ENCODE assay signal across 19 mouse cellular contexts in genomic region chr6:145352705-145353104, GRCm38 (mm10).
"Had no signal": no experiment of that assay in that cellular context is flagged by ENCODE, and none has a peak within 500 bp of the region (broad histone marks: within the 10 kb centered on the region; RNA-seq: fewer than 3 reads in every experiment).

No protein-coding gene starts in this region.

- H3K9ac ChIP-seq: liver, embryonic 13.5 days; lung, embryonic 14.5 days; midbrain, embryonic 12.5 days; neural tube, embryonic 13.5 days; neural tube, embryonic 15.5 days had no signal

- H3K4me1 ChIP-seq: neural tube, embryonic 13.5 days; neural tube, embryonic 15.5 days had no signal

- ATAC-seq: midbrain, embryonic 16.5 days had no signal

- H3K27ac ChIP-seq: midbrain, embryonic 10.5 days; midbrain, embryonic 12.5 days; neural tube, embryonic 13.5 days; neural tube, embryonic 15.5 days had no signal

- H3K4me2 ChIP-seq: liver, embryonic 13.5 days; lung, embryonic 14.5 days; midbrain, embryonic 12.5 days; neural tube, embryonic 13.5 days; neural tube, embryonic 15.5 days had no signal

- H3K4me3 ChIP-seq: liver, embryonic 13.5 days; midbrain, embryonic 10.5 days; midbrain, embryonic 12.5 days; myocyte; neural tube, embryonic 13.5 days; neural tube, embryonic 15.5 days had no signal

- DNase-seq: liver, embryonic 13.5 days; lung, adult 18-20 months; lung, embryonic 14.5 days; lung, postnatal 10 days; lung, postnatal 4 days; midbrain, embryonic 14.5 days; right cerebral cortex, adult 18-20 months; right cerebral cortex, postnatal 25 days; right cerebral cortex, postnatal 4 days; spleen, adult 18-20 months; thymus, adult 18-20 months; thymus, postnatal 14 days; thymus, postnatal 36 days had no signal

- H3K27me3 ChIP-seq: liver, embryonic 13.5 days; midbrain, embryonic 12.5 days; neural tube, embryonic 13.5 days; neural tube, embryonic 15.5 days had no signal

- H3K36me3 ChIP-seq: liver, embryonic 13.5 days; midbrain, embryonic 10.5 days; midbrain, embryonic 12.5 days; neural tube, embryonic 13.5 days; neural tube, embryonic 15.5 days had no signal

- H3K9me3 ChIP-seq: liver, embryonic 13.5 days; midbrain, embryonic 12.5 days; neural tube, embryonic 13.5 days; neural tube, embryonic 15.5 days had no signal
